Mouse (Mus musculus) cerebellum, adult (tissue): ENCODE data around the gene Syndig1.

Source experiments
- ATAC-seq: cut with Nextera tagmentation; 2 replicates; pipeline ENCODE4 v1.9.2; 2017; ENCODE audit warnings: mild to moderate bottlenecking, moderate library complexity, mixed read lengths; ENCODE audit not compliant: insufficient number of reproducible peaks, low FRiP score, low TSS enrichment

Gene Syndig1

GRCm38 (mm10) chr2:149971014-149971413 lies 142.0 kb downstream of the Syndig1 start:
- ATAC-seq = no peak

- peak; percentile 26; the same call in 1 of the 2 replicates for ATAC-seq
Measured at GRCm38 (mm10) chr2:149973583-149973982, 144.6 kb downstream of the Syndig1 start.

DNA sequence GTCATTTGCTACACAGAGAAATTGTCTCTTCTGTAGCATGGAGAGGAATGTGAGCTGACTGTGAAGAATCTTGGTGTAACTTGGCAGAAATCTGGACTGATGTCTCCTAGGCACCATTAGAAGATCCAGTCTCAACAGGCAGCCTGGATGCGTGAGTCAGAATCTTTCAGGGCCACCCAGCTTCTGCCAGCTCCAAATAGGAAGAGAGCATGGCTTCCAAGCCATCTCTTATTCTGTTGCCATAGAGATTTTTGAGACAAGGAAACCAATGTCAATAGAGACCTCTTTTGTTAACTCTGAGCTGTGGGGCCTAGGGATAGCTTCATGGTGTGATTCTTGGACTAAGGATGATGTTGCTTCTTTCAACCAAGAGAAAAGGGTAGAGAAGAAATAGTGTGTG lies 151.4 kb downstream of the Syndig1 start:
- ATAC-seq = 0 out of 2 replicates have a peak, but pooled peaks have one; percentile 24

DNA sequence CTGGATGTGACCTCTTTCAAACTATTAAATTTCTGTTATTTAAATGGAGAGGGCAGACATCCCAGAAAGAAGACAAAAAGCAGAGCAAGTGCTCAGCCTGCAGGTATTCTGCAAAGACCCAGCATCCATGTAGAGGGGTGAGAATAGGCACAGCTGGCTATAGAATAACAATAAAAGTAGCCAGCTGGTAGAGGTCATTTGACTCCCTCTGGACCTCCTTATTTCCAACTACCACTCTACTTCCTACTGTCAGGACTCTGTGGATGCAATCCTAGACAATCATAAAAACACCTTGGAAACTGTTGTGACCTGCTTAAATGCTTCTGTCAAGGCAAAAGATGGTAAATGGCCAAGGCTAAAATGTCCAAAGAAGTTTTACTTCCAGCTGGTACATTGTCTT lies 153.5 kb downstream of the Syndig1 start:
- ATAC-seq = no peak

DNA sequence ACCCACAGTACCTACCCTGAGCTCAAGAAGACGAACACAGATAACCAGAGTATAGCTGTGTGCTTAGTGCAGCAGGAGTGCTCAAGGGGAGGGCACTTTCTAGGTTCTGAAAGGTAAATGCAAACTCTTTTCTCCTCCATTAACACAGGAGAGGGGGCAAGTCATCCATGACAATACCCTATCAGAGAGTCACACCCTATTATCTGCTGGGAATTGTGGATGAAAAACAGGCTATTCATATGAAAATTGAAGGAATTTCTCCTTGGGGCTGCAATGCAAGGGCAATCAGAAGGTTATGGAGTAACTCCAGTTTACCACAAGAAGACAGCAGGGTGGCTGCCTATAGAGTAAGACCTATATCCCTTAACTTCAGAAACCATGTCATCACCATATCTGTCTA lies 154.1 kb downstream of the Syndig1 start:
- no peak for ATAC-seq

DNA sequence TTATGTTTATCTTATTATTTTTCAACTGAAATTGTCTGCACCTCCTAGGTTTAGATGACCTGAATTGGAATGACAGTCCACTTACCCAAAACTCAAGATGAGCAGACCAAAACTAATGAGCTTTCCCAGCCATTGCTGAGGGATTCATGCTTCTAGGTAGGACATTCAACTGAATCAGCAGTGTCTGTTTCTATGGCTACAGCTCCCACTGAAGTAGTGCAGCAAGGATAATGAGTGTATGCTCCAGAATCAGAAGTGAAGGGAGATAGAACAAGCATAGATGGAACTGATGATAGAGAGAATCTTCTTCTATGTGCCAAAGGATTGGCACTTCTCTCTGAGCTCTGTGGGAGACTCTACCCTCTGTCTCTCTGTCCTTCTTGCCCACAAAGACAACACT lies 158.6 kb downstream of the Syndig1 start:
- no peak for ATAC-seq

- ATAC-seq = no peak
Measured at GRCm38 (mm10) chr2:149991506-149991905, 162.5 kb downstream of the Syndig1 start.

GRCm38 (mm10) chr2:149992921-149993320 lies 163.9 kb downstream of the Syndig1 start:
- no peak for ATAC-seq

DNA sequence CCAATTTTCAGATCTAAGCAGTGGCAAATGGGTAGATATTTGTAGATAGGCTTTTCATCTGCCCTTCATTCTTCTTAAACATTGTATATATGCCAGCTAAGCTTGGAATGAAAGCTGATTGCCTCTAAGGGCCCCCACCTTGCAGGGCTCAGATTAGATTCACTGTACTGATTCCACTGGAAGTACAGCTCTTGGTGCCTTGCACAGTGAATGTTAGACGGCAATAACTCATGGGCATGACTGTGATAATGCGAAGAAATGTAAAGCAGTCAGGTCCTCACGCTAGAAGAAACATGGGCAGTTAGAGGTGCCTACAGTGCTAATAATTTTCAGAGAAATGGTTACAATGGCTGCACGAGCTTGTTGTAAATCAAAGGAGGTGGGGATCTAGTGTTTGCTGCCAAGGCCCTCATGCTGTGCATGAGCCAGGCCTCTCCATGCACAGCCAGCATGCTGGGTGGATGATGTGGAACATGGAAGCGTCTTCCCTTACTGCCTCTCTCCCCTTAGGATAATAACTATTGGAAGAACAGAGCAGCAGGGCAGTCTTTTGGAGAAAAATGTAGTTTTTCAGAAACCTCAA lies 167.5 kb downstream of the Syndig1 start:
- no peak for ATAC-seq

DNA sequence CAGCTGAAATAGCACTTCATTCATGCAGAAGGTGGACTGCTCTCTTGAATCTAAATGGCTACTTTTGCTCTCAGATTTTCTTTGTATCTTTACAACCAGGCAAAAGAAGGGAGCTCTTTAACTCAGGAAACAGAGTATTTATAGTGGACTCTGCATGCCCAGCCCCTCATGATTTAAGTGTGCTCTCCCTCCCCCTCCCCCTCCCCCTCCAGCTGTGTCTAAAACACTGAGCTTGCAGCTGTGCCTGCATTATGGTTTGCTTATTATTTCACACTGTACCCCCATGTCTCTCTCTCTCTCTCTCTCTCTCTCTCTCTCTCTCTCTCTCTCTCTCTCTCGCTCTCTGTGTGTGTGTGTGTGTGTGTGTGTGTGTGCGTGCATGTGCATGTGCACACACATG lies 168.6 kb downstream of the Syndig1 start:
- no peak for ATAC-seq

GRCm38 (mm10) chr2:149998373-149999108 lies 169.5 kb downstream of the Syndig1 start:
- no peak for ATAC-seq

DNA sequence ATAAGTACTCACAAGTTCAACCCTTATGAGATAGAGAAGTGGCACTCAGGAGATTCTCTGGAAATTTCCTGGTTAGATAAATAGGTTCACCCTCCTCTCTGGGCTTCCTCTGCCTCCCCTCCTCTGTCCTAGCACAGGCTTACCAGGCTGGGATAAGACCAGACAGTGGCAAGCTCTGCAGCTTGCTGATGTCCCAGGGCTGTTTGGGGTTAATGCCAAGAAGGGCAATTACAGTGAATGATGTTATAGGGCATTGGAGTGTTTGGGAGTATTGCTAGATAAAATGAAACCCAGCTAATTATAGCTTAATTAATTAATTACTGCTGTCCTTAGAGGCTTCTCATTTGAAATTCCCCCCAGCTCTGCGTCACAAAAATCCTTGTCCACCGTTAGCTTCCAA lies 171.6 kb downstream of the Syndig1 start:
- no peak for ATAC-seq

GRCm38 (mm10) chr2:150003499-150003898 lies 174.5 kb downstream of the Syndig1 start:
- no peak for ATAC-seq

- ATAC-seq = no peak
Measured at GRCm38 (mm10) chr2:150012787-150013346, 183.9 kb downstream of the Syndig1 start.

DNA sequence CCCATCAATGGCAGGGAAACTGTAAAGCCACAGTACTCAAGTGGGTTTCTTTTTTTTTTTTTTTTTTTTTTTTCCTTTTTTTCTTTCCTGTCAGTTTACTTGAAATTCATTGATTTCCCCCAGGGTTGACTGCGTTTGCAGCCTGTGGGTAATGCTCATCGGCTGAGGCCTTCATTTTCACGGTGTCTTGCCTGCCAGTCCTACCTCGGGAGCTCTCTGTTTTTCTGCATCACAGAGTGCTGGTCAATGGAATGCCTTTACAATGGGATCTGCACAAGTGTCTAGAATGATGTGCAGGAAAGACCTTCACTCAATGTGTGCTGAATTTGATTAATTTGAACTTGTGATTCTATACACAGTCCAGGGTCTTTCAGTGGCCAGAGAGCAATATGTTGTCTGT lies 184.8 kb downstream of the Syndig1 start:
- no peak for ATAC-seq

GRCm38 (mm10) chr2:150016303-150016702 lies 187.3 kb downstream of the Syndig1 start:
- no peak for ATAC-seq

GRCm38 (mm10) chr2:150020706-150021105 lies 191.7 kb downstream of the Syndig1 start:
- ATAC-seq = no peak

DNA sequence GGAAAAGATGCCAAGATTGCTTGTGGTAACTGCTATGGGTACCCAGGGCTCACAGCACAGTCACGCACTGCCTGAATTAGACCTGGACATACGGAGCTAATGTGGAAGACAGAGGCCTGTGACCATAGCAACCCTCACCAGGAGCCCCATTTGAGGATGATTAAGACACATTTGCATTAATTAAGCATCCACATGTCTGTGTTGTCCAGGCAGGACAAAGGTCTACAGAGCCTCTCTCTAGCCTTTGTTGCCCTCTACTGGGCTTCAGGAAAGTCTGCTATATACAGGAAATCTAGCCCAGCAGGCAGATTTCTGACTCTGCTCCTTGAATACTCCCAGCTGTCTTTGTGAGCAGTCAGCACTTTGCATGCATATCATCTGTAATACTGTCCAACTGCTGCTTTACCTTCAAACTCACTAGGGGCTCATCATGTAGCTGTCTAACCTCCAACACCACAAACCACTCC lies 194.9 kb downstream of the Syndig1 start:
- ATAC-seq = peak; percentile 94

DNA sequence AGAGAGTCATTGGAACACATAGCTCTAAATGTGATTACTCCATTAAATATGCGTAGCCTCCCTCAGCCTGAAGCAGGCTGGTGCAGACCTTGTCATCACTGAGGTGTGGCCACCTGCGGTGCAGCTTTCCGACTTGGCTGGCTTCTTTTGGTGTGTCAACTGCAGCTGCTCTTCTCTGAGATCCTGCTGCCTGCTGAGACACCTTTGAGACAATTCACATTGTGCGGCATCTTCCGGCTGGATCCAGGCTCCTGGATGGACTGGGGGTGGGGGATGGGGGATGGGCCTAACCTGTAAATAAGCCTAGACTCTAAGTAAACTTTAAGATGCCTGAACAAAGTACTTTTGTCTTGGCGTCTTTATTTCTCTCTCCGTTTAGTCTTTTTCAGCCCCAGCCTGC lies 214.5 kb downstream of the Syndig1 start:
- no peak for ATAC-seq
